13 mouse cellular contexts compared by ENCODE assay signal in genomic region chr17:72173778-72174177, GRCm38 (mm10).
"Had no signal": no experiment of that assay in that cellular context is flagged by ENCODE, and none has a peak within 500 bp of the region (broad histone marks: within the 10 kb centered on the region; RNA-seq: fewer than 3 reads in every experiment).

No protein-coding gene starts in this region.

- H3K4me1 ChIP-seq: liver, embryonic 15.5 days had no signal

- H3K4me3 ChIP-seq: liver, embryonic 15.5 days; midbrain, embryonic 13.5 days had no signal

- H3K27me3 ChIP-seq: liver, embryonic 15.5 days; midbrain, embryonic 13.5 days had no signal

- H3K36me3 ChIP-seq: liver, embryonic 15.5 days; midbrain, embryonic 13.5 days had no signal

- H3K27ac ChIP-seq: kidney, postnatal 0 days; liver, embryonic 15.5 days; midbrain, embryonic 13.5 days had no signal

- H3K9me3 ChIP-seq: liver, embryonic 15.5 days; midbrain, embryonic 13.5 days had no signal

- DNase-seq: kidney, adult 11 months; kidney, adult 9 months; kidney, postnatal 36 days; left cerebral cortex, postnatal 4 days; lung, adult 2 months; lung, postnatal 36 days; right cerebral cortex, adult 18-20 months; spleen, adult 18-20 months; thymus, adult 18-20 months; thymus, postnatal 14 days had no signal
